Mouse (Mus musculus) liver, adult 2 months (tissue): ENCODE data around the gene Spata21.

Experiments
- CTCF ChIP-seq: fragments of 200-500 bp; IDR thresholded peaks from 2 replicates; pipeline ENCODE4 v1.5.1; 2011; ENCODE audit warnings: low read depth, low read length, control low read depth
- POLR2A ChIP-seq: fragments of 200-500 bp; IDR thresholded peaks from 2 replicates; pipeline ENCODE4 v1.6.1; 2011; ENCODE audit warnings: low read length, control low read depth; ENCODE audit not compliant: insufficient read depth; ENCODE audit errors: extremely low read depth

GRCm38 (mm10) chr4:141115398-141115797 is 27.3 kb downstream of the Spata21 start:
- TF ChIP-seq CTCF (no peak), POLR2A (no peak)
